Mouse (Mus musculus) limb, embryonic 10.5 days (tissue): ENCODE measurements around the gene Fam120a. TPM values are rescaled to one million over a fixed set of nuclear protein-coding genes. Genes with fewer than 3 reads are reported as not detected.

Source experiments
- DNase-seq: peaks from one replicate; pipeline ENCODE4 v3.0.0-alpha.2; 2017; ENCODE audit warnings: low spot score
- H3K27ac ChIP-seq: fragments of 300-500 bp; sonication (generic); 2 replicates; pipeline ENCODE4 v1.5.1; 2016; ENCODE audit warnings: mild to moderate bottlenecking
- H3K27me3 ChIP-seq: fragments of 300-500 bp; sonication (generic); 2 replicates; pipeline ENCODE4 v1.6.1; 2016; ENCODE audit warnings: low read depth, mild to moderate bottlenecking; ENCODE audit not compliant: poor library complexity, severe bottlenecking
- H3K36me3 ChIP-seq: fragments of 300-500 bp; sonication (generic); 2 replicates; pipeline ENCODE4 v1.6.1; 2016; ENCODE audit warnings: mild to moderate bottlenecking, moderate library complexity
- H3K4me1 ChIP-seq: fragments of 300-500 bp; sonication (generic); 2 replicates; pipeline ENCODE4 v1.6.1; 2016
- H3K4me3 ChIP-seq: fragments of 300-500 bp; sonication (generic); 2 replicates; pipeline ENCODE4 v1.5.1; 2016; ENCODE audit warnings: mild to moderate bottlenecking, moderate library complexity
- H3K9me3 ChIP-seq: fragments of 300-500 bp; sonication (generic); replicated peaks from 2 replicates; pipeline ENCODE4 v1.6.1; 2016; ENCODE audit warnings: mild to moderate bottlenecking
- WGBS: fragments of 180-500 bp; shearing (Covaris S2); methylation state at CpG from one replicate; pipeline ENCODE4 v1.1.7; 2016; 5-methylcytosine and 5-hydroxymethylcytosine counted together
- polyA plus RNA-seq: library from polyadenylated mRNA; unstranded; fragments of >200 nt; fragmentation: Nextera tagmentation; extraction: Ambion mirVana; gene quantifications from 2 replicates; pipeline ENCODE4 v1.2.1, GENCODE M21; 2016

Gene Fam120a
- polyA plus RNA-seq, 1 experiment from 2014 or later = 15.3 TPM

DNA sequence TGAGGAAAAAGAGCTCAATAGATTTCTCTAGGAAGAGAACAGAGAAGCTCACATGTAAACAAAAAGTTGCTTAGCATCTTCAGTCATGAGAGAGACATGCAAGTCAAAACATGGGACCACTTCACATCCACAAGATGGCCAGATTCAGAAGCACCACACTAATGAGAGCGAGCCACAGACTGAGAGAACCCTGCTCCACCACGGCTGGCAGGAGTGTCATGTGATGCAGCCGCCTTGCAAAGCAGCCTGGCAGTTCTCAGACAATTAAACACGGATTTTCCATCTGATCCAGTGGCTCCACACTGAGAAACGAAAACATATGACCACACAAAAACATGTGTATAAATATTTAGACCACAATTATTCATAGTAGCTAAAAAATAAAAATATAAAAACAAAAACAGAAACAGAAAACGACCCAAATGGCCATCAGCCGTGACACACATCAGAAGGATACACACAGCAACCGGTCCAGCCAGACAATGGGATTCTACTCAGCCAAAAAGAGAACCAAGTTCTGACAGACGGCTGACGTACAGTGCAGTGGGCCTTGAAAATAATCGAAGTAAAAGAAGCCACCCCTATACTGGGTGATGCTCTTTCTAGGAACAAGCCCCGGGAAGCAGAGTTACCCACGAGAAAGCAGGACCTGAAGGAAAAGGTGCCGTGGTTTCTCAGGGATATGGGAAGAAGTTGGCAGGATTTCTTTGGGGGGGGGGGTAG, 137.1 kb downstream of the Fam120a start:
- H3K4me3 ChIP-seq = no peak overlapping the region

DNA sequence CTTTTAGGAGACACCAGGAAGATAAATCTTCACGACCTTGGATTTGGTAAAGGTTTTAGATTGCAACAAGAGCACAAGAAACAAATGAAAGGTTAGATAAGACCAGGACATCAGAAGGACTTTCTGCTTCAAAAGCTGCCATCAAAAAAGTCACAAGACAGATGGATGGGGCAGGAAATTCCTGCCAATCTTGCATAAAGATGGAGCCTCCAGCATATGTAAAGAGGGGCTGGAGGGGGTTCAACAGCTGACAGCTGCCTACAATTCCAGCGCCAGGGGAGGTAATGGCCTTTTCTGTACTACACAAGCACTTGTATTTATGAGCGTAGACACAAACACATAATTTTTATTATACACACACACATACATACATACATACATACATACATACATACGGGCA, 138.0 kb downstream of the Fam120a start:
- H3K27ac ChIP-seq = no peak overlapping the region
- H3K4me3 ChIP-seq = no peak overlapping the region
- WGBS = 89% methylated on average over 4 of the region's 4 CpGs
- peaks cover 94% of the 10 kb centered on the region for H3K36me3 ChIP-seq
- no peaks in the 10 kb centered on the region for H3K27me3 ChIP-seq
- no peaks in the 10 kb centered on the region for H3K4me1 ChIP-seq
- H3K9me3 ChIP-seq = no peaks in the 10 kb centered on the region
- no peak for DNase-seq

More for the DNA sequence above, 137.1 kb downstream of the Fam120a start:
- DNase-seq = no peak
- peaks cover 89% of the 10 kb centered on the region for H3K36me3 ChIP-seq
- no peaks in the 10 kb centered on the region for H3K4me1 ChIP-seq
- no peak overlapping the region for H3K27ac ChIP-seq
- no peaks in the 10 kb centered on the region for H3K9me3 ChIP-seq
- no peaks in the 10 kb centered on the region for H3K27me3 ChIP-seq
- 90% methylated on average over 14 of the region's 14 CpGs for WGBS

Other genes starting within 250 kb of the Fam120a start
- 6.6 and 8.2 TPM in 2 replicates for gene Phf2, start 96.9 kb downstream of the Fam120a start, polyA plus RNA-seq
- gene Wnk2, start 180.0 kb upstream of the Fam120a start, polyA plus RNA-seq = 1.1 and 1.3 TPM in 2 replicates
- gene Ninj1, start 219.5 kb upstream of the Fam120a start, polyA plus RNA-seq = 22.2 and 23.3 TPM in 2 replicates
- gene Card19, start 248.0 kb upstream of the Fam120a start, polyA plus RNA-seq = 23.6 and 29.2 TPM in 2 replicates